Mouse (Mus musculus) myocyte (in vitro differentiated cells): ENCODE results near the gene Nars2. TPM values are rescaled to one million over a fixed set of nuclear protein-coding genes. Genes with fewer than 3 reads are reported as not detected.

Experiments
- H3K27me3 ChIP-seq: one replicate; pipeline ENCODE4 v1.6.1; 2011; ENCODE audit not compliant: control insufficient read depth, insufficient read depth, insufficient read length
- H3K36me3 ChIP-seq: one replicate; pipeline ENCODE4 v1.6.1; 2011; ENCODE audit not compliant: control insufficient read depth, insufficient read depth
- H3K4me2 ChIP-seq: one replicate; pipeline ENCODE4 v1.6.1; 2011; ENCODE audit warnings: low read depth, control low read depth
- H3K4me3 ChIP-seq: one replicate; pipeline ENCODE4 v1.5.1; 2011; ENCODE audit warnings: mild to moderate bottlenecking, control low read depth, moderate library complexity
- H3K79me2 ChIP-seq: one replicate; pipeline ENCODE4 v1.6.1; 2011; ENCODE audit not compliant: control insufficient read depth, insufficient read depth
- H3ac ChIP-seq: one replicate; pipeline ENCODE4 v1.6.1; 2011; ENCODE audit not compliant: control insufficient read depth, insufficient read length
- CEBPB ChIP-seq: IDR thresholded peaks from 2 replicates; pipeline ENCODE4 v1.6.1; 2011; ENCODE audit warnings: mild to moderate bottlenecking, moderate library complexity; ENCODE audit not compliant: poor library complexity, insufficient read depth, severe bottlenecking
- E2F4 ChIP-seq: IDR thresholded peaks from one replicate; pipeline ENCODE4 v1.6.1; 2011; ENCODE audit warnings: mild to moderate bottlenecking, control low read depth, moderate library complexity; ENCODE audit not compliant: insufficient read depth
- MAX ChIP-seq: IDR thresholded peaks from one replicate; pipeline ENCODE4 v1.6.1; 2011; ENCODE audit warnings: low read depth, mild to moderate bottlenecking, control low read depth
- MYOD1 ChIP-seq, 3 experiments: IDR thresholded peaks; one replicate each; pipeline ENCODE4 v1.6.1; 2011; ENCODE audit warnings: control low read depth in 2 of 3, low read depth in 2 of 3, mild to moderate bottlenecking in 2 of 3, moderate library complexity in 1 of 3; ENCODE audit not compliant: insufficient read length in 2 of 3, control insufficient read depth in 1 of 3
- MYOG ChIP-seq, 3 experiments: IDR thresholded peaks; one replicate each; pipeline ENCODE4 v1.6.1; 2011; ENCODE audit warnings: control low read depth in 2 of 3, low read depth in 2 of 3, mild to moderate bottlenecking in 2 of 3; ENCODE audit not compliant: insufficient read length in 2 of 3, control insufficient read depth in 1 of 3, insufficient read depth in 1 of 3
- POLR2A ChIP-seq: IDR thresholded peaks from one replicate; pipeline ENCODE4 v1.6.1; 2011; ENCODE audit warnings: low read depth, mild to moderate bottlenecking, control low read depth, moderate library complexity; ENCODE audit not compliant: insufficient read length
- POLR2AphosphoS2 ChIP-seq: IDR thresholded peaks from one replicate; pipeline ENCODE4 v1.6.1; 2011; ENCODE audit warnings: low read depth, control low read depth; ENCODE audit not compliant: insufficient read length
- REST ChIP-seq: IDR thresholded peaks from one replicate; pipeline ENCODE4 v1.6.1; 2011; ENCODE audit warnings: mild to moderate bottlenecking, control low read depth, moderate library complexity; ENCODE audit not compliant: insufficient read depth, insufficient read length
- SRF ChIP-seq: IDR thresholded peaks from one replicate; pipeline ENCODE4 v1.6.1; 2011; ENCODE audit warnings: low read depth; ENCODE audit not compliant: control insufficient read depth, insufficient read length
- TCF12 ChIP-seq: IDR thresholded peaks from one replicate; pipeline ENCODE4 v1.6.1; 2011; ENCODE audit warnings: mild to moderate bottlenecking, control low read depth; ENCODE audit not compliant: poor library complexity, insufficient read depth, severe bottlenecking
- TCF3 ChIP-seq: IDR thresholded peaks from one replicate; pipeline ENCODE4 v1.6.1; 2011; ENCODE audit warnings: low read depth, control low read depth; ENCODE audit not compliant: insufficient read length
- USF1 ChIP-seq: IDR thresholded peaks from one replicate; pipeline ENCODE4 v1.6.1; 2011; ENCODE audit warnings: low read depth, mild to moderate bottlenecking, control low read depth, moderate library complexity
- polyA plus RNA-seq: library from polyadenylated mRNA; unstranded; fragments of >200 nt; fragmentation: generic; extraction: Trizol; gene quantifications from one replicate; pipeline ENCODE4 v1.2.1, GENCODE M21; 2012; ENCODE audit warnings: missing spikeins

Gene Nars2
- polyA plus RNA-seq, 1 experiment: 6.7 TPM

DNA sequence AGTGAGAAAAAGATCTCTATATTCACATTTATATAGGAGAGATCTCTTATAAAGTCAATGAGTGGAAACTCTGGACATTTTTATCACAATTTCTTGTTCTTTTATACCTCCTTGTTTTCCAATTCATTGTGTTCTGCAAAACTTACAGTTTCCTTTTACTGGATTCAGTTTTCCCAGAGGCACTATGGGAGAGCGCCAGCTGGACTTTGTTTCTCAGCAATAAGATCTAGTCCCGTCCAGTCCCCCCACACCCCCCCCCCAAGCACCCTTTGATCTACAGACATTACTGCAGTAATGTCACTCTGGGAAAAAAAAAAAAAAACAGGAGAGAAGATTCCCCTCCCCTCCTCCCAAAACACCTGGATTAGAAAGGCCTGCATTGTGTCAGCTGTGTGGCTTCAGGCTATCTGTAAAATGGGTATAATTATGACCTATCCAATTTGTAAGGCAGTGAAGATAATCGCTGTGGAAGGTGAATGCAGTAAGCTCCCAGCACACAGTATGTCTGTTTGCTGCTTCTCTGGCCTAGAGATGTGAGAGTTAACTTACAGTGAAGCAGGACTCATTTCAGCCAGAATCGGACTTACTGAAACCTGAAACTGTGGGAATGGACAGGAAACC, 129.4 kb downstream of the Nars2 start:
- peak overlapping the region; percentile 90 for H3ac ChIP-seq
- H3K4me3 ChIP-seq: peak overlapping the region; percentile 58
- no peaks in the 10 kb centered on the region for H3K36me3 ChIP-seq
- H3K27me3 ChIP-seq: no peaks in the 10 kb centered on the region
- H3K4me2 ChIP-seq: peak overlapping the region; percentile 71
- TF ChIP-seq TCF12 (no peak), TCF3 (no peak)
- peaks cover 7% of the 10 kb centered on the region for H3K79me2 ChIP-seq

DNA sequence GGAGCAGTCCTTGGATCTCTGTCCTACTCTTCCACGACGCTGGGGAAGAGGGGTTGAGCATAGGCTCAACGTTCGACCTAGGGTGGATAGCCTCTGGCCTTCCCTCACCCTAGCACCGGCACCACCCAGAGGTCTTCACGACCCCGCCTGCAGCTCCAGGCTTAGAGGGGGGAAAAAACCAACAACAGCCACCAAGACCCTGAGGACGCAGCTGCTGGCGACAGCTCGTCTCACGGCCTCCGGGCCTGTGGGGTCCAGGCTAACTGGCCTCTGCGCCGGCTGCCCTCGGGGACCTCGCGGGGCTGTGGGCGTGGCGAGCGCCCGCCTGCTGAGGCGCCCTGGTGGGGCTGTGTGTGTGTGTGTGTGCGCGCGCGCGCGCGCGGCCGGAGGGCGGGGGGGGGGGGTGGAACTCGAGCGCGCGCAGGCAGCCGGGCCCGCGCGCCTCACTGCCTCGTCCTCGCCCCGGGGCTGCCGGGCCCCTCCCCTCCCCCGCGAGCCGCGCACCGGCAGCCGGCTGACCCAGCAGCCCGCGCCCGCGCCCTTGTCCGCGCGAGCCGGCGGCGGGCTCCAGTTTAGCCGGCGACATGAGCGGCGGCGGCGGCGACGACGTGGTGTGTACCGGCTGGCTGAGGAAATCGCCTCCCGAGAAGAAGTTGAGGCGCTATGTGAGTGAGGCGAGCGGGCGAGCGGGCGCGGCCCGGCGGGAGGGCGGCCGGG, 130.1 kb downstream of the Nars2 start, which contains the start of gene Gab2:
Gab2 (plus strand) TSS at position 345 of the 717 bp plus-strand sequence.
- TF ChIP-seq USF1: no peak
- TF ChIP-seq MAX: no peak
- TF ChIP-seq MYOG (IDR thresholded peaks at IDR 0.05; ENCODE audit: control insufficient read depth in 1 of 3, insufficient read depth in 1 of 3, insufficient read length in 2 of 3, low read depth in 2 of 3): peak in 1 of 3 experiments; percentile 42
- TF ChIP-seq POLR2AphosphoS2: peak; percentile 74
- TF ChIP-seq E2F4: no peak
- TF ChIP-seq SRF: no peak
- no peak for TF ChIP-seq REST
- peak; percentile 63 for TF ChIP-seq POLR2A
- no peak for TF ChIP-seq CEBPB
- TF ChIP-seq TCF12: no peak
- Histone ChIP-seq H3K27me3 (no peaks in the 10 kb centered on the region), H3K4me3 (peak within 1 kb of the TSS; percentile 58), H3K79me2 (peaks cover 9% of the 10 kb centered on the region), H3ac (peak within 1 kb of the TSS; percentile 90), H3K36me3 (no peaks in the 10 kb centered on the region), H3K4me2 (peak within 1 kb of the TSS; percentile 71)

DNA sequence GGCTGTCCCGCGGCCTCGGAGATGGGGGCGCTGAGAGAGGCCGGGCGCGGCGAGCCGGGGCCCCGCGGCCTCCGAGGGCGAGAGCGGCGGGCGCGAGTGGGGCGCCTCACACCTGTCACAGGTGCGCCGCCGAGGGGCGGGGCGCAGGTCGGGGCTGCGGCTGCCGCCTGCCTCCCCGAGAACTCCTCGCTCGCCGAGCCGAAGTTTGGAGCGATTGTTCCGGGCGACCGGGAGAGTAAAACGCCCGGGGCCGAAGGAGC, 130.6 kb downstream of the Nars2 start:
- Histone ChIP-seq H3K36me3 (no peaks in the 10 kb centered on the region), H3K79me2 (peaks cover 9% of the 10 kb centered on the region), H3K4me2 (peak overlapping the region; percentile 67), H3ac (peak overlapping the region; percentile 90), H3K4me3 (peak overlapping the region; percentile 58), H3K27me3 (no peaks in the 10 kb centered on the region)
- TF ChIP-seq MAX (no peak), MYOG (IDR thresholded peaks at IDR 0.05; ENCODE audit: control insufficient read depth in 1 of 3, insufficient read depth in 1 of 3, insufficient read length in 2 of 3, low read depth in 2 of 3) (peak in 1 of 3 experiments; percentile 19), REST (no peak), MYOD1 (IDR thresholded peaks at IDR 0.05; ENCODE audit: control insufficient read depth in 1 of 3, insufficient read length in 2 of 3, low read depth in 2 of 3) (peak in 1 of 3 experiments; percentile 42)

DNA sequence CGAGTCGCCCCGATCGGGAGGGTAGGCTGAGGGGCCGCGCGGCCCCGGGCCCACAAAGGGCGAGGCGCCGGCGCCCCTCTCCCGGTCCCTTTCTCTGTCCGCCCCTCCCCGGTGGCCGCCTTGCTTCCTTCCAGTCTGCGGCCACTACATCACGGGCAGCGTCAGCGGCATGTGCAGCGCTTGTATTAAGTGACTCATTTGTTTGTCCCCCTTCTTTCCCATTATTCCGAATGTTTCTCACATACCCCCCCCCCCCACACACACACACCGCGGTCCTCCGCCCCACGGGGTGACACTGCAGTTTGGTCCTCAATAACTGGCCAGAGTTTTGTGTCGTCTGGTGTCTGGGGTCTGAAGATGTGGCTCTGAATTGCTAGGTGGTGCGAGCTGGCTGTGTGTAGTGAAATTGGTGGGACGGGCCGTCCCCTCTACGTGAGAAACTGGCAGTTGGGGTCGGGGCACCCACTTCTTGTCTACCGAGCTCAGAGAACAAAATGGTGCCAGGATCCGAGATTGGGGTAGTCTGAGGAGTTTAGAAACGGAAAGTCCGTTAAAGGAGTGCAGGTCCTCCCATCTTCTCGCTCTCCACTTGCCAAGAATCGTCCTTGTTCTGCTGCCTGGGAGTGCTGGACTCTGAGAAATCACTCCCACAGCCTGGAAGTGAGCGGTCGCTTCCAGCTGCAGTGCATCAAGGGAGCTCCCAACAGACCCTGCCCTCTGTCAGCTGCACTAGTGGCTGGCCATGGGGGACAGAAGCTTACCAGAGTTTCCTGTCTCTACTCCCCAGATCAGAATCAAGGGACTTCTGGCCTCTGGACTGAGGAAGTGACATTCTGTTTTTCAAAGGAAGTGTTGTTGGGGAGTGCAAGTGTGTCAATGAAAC, 131.2 kb downstream of the Nars2 start:
- H3K36me3 ChIP-seq: no peaks in the 10 kb centered on the region
- H3K4me3 ChIP-seq: peak overlapping the region; percentile 58
- peak overlapping the region; percentile 90 for H3ac ChIP-seq
- H3K4me2 ChIP-seq: peak overlapping the region; percentile 67
- no peaks in the 10 kb centered on the region for H3K27me3 ChIP-seq
- TF ChIP-seq E2F4 (no peak), MYOG (IDR thresholded peaks at IDR 0.05; ENCODE audit: control insufficient read depth in 1 of 3, insufficient read depth in 1 of 3, insufficient read length in 2 of 3, low read depth in 2 of 3) (peak in 1 of 3 experiments; percentile 39), MYOD1 (IDR thresholded peaks at IDR 0.05; ENCODE audit: control insufficient read depth in 1 of 3, insufficient read length in 2 of 3, low read depth in 2 of 3) (peak in 1 of 3 experiments; percentile 13), MAX (no peak), POLR2A (peak; percentile 18), SRF (no peak), REST (no peak)
- peaks cover 9% of the 10 kb centered on the region for H3K79me2 ChIP-seq

DNA sequence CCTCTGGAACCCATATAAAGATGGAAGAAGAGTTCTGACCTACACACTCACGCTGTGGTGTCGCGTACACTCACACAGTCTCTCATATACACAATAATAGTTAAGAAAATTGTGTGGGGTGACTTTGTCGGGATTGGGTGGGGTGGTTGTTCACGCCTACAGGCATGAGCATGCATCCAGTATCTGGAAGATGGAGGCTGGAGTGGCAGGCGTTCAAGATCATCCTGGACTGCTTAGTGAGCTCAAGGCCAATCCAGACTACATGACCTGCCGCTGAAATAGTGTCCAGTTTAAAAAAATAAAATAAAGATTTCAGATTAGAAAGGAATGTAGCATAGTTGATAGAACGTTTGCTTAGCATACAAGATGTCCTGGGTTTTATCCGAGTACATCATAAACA, 132.3 kb downstream of the Nars2 start:
- Histone ChIP-seq H3ac (no peak overlapping the region), H3K79me2 (peaks cover 9% of the 10 kb centered on the region), H3K4me3 (no peak overlapping the region), H3K36me3 (no peaks in the 10 kb centered on the region), H3K27me3 (no peaks in the 10 kb centered on the region), H3K4me2 (no peak overlapping the region)
- TF ChIP-seq MYOG (IDR thresholded peaks at IDR 0.05; ENCODE audit: control insufficient read depth in 1 of 3, insufficient read depth in 1 of 3, insufficient read length in 2 of 3, low read depth in 2 of 3) (no peak), TCF12 (no peak), POLR2A (no peak)
